Mouse (Mus musculus): Measurements from ENCODE around the gene Baiap2.

Baiap2 gene

DNA sequence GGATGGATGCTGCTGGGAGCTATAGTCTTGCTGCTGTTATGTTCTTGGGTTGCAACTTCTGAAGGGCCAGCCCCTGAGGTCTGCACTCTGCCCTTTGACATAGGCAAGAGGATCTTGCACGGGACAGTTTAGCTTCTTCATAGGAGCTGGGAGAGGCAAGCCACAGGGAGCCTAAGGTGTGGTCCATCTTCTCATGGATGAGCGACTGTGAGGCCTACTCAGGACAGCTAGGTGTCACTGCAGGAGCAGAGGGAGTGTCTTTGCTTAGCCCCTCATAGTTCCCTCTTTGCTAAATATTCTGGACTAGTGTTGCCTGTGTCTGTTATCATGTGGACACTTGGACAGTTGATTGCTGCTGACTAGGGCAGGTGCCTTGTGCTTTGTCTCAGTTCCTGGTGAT lies 5.3 kb downstream of the Baiap2 start:
- no peak for DNase-seq (ENCODE audit: low spot score)

DNA sequence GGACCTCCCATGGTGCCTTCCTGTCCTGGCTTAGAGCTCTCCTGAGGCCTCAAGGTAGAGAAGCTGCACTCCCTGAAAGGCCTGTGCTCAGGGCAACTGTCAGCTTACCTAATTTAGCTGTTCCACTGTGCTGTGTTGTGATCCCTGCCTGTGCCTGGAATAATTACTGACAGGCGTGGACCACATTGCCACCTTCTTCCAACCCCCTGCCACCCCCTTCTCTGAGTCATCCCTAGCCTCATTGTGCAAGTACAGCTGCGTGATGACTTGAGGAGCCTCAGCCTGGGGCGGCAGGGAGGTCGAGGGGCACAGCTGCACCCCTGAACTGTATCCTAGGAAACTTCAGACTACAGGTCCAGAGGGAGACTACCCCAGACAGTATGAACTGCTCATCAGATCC lies 5.7 kb downstream of the Baiap2 start:
- DNase-seq (ENCODE audit: low spot score), result no peak

DNA sequence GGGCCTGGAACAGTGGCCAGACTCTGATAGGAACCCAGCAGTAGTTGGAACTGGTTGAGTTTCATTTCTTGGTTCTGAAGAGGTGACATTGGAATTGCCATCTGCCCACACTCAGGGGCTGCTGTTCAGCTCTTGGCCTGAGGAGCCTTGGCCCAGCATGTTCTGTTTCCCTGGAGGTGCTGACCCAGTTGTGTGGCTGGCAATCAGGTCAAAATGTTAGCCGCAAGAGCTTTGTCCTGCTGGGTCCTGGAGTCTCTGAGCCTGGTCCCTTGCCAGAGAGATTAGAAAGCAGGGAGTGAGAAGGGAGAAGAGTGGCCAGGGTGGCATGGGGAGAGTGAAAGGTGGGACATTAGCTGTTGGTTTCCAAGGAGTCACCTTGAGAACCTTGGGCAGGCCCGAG lies 6.2 kb downstream of the Baiap2 start:
- no peak for DNase-seq (ENCODE audit: low spot score)

DNA sequence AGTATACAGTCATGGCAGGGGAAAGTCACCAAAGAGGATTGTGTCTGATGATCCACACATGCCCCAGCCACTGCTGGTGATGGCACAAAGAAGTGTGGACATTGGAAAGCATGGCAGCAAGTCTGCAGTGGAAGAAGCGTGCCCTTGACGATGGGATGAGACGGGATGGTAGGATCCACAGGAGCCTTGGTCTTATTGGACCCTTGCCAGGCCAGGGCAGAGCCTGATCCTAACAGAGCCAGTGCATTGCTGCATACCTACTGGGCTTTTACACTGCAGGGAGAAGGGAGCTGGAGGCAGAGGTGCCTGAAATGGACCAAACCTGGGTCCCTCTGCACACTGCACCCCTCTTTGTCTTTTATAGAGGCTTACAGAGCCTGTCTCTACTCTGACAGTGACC lies 8.0 kb downstream of the Baiap2 start:
- DNase-seq (ENCODE audit: low spot score), result no peak

DNA sequence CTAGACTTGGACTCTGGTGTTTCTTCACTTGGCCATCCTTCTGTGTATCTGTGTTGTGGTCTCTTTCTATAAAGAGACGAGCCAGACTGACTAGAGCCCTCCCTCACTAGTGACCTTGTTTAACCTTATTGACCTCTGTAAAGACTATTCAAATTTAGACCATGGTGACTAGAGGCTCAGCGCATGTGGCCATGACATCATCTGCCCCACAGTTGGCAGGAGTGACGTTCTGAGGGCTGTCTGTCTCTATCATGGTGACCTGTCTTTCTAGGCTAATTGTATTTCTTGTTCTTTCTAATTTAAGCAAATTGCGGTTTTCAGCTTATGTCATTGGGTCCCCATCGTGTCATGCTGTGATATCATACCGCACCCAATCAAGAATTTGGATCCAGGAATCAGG lies 8.8 kb downstream of the Baiap2 start:
- DNase-seq (ENCODE audit: low spot score), result no peak

DNA sequence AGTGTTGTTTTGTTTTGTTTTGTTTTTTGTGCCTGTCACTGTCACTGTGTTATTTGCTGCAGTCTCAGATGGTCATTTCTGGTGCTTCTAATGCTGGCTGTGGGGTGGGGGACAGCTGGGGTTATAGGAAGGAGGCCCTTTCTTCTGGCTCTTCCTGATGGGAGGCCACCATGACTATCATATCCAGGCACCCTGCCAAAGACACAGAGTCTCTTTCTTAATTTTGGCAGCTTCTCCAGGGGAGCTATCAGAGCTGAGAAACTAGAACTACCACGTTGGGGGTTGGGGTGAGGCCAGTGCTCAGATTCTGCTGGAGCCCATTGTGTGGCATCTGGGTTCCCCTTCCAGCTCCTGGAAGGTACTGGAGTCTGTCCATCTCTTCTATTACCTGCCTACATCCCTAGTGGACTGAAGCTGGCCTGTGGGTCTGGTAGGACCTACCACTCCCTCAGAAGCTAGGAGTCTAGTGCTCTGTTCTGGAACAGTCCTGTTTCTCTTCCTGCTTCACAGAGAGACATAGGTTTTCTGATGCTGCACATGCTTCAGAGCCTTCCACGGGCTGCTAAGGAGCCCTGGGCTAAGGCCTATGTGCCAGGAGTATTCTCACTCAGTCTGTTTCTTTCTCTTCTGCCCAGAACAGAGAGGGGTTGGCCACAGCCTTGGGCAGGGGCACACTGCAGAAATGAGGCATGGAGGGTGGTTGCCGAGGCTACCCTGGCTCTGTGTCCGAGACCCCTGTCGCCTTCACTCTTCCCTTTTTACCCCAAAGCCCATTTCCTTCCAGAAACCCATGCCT lies 10.1 kb downstream of the Baiap2 start:
- DNase-seq (ENCODE audit: low spot score), result peak; percentile 56

DNA sequence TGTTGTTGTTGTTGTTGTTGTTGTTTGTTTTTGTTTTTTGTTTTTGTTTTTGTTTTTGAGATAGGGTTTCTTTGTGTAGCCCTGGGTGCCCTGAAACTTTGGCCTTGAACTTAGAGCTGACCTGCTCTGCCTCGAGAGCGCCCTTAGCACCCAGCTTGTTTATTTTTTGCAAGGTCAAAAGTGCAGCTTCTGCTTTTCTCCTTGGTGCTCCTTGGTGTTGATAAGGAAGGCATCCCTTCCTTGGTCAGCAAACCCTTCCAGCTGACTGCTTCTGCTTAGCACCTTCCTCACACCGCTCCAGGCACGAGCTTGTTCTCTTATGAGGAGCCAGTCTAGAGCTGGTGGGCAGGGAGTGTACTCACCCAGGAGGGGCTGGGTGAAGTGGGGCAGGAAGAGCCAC lies 11.7 kb downstream of the Baiap2 start:
- DNase-seq (ENCODE audit: low spot score), result no peak

DNA sequence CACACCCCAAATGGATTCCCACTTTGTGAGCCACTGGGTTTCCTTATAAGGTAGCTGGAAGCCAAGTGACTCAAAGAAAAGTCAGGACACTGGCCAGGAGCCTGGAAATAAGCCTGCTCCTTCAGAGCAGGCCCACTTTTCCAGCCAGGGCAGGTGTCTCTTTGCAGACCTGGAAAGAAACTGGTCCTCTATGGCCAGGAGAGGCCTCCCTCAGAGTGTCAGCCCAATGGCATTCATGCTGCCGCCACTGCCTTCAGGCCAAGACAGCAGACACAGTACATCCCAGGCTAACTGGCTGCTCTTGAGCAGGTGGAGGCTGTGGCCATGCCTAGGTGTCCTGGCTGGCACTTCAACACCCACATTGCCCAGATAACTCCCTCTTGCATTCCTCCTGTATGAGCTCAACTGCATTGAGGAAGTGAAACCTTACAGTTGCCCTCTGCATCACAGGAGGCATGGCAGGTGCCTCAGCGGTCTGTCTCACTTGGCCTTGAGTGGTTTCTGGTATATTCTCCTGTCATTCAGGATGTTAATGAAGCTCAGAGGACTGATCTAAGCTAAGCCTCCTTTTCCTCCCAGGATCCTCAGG lies 12.3 kb downstream of the Baiap2 start:
- no peak for DNase-seq (ENCODE audit: low spot score)

DNA sequence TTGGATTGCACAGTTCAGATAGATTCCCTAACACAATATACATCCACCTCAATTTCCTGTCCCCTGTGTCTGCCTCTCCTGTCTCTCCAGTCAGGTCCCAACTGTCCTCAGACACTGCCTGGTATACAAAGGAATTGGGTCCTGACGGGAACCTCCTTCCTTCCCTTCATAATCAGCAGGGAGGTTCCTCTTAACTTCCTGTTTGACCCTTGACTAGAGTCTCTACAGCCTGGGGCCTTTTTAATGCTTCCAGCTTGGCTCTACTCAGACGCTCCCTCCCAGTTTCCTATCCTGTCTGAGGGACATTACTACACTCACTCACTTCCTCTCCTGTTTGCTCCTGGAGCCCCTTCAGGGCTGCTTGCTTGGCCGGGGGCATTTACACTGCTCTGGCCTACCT lies 12.9 kb downstream of the Baiap2 start:
- no peak for DNase-seq (ENCODE audit: low spot score)

DNA sequence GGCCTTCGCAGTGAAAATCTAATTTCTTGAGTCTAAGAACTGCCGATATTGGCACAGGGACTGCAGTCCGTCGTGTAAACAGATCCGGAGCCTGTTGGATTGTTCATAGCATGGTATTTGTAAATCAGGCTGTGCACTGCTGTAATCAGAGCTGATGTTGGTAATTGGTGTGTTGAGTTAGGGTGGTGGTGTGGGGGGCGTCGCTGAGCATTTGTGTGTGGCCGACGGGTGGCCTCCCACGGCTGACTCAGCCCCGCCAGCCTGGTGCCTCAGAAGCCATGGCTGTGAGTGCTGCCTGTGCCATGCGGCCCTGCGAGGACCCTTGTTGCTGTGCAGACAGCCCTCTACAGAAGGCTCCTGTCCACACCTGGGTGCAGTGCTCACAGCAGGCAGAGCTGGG lies 14.0 kb downstream of the Baiap2 start:
- no peak for DNase-seq (ENCODE audit: low spot score)

DNA sequence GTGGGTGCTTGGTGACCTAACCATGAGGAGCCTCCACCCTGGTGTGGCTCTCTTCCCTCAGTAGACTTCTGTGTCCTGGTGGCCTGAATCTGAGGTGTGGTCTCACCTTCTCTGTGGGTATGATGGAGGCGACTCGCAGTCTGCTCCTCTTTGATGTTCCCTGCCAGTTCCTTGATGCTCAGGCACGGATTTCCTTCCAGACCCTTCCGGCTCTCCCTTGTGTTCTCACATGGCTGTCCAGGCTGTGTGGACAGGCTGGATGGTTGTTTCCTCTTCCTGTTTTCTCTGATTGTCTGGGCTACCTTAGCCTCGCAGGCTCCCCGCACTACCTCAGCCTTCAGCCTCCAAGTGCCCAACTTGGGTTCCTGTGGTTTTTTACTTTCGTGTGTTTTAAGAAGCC lies 16.3 kb downstream of the Baiap2 start:
- no peak for DNase-seq (ENCODE audit: low spot score)

DNA sequence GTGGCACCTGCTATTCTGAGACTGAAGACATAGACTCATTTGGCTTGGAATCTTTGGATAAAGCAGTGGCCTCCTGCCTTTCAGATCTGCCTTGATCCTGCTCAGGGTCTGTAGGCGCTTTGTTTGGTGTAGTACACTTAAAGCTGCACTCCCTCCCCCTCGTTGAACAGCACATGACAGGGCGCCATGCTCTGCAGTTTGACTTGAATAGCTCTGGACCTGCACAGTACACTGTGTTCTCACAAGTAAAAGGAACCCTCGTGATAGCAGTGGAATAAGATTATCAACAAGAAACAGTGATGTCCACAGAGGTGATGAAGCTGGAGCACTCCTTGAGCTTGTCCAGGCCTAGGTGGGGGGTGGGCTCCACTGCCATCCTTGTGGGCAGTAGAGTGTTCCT lies 17.2 kb downstream of the Baiap2 start:
- no peak for DNase-seq (ENCODE audit: low spot score)

DNA sequence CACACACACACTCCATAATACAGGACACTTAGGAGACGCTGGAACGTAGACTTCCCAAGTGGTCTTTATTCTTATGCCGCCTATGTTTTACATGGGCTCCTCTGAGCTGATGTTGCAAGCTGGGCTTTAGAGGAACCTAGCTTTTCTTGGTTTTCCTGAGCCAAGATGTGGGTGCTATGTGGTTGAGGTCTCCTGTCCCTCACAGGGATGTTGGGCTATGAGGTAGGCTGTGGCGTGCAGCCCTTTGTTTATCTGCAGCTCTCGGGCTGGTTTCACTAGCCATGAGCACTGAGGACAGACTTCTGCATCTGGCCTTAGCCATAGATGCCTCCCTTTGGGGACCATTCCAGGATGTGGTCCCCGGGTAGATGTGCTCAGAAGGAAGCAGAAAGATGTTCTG lies 18.1 kb downstream of the Baiap2 start:
- no peak for DNase-seq (ENCODE audit: low spot score)

DNA sequence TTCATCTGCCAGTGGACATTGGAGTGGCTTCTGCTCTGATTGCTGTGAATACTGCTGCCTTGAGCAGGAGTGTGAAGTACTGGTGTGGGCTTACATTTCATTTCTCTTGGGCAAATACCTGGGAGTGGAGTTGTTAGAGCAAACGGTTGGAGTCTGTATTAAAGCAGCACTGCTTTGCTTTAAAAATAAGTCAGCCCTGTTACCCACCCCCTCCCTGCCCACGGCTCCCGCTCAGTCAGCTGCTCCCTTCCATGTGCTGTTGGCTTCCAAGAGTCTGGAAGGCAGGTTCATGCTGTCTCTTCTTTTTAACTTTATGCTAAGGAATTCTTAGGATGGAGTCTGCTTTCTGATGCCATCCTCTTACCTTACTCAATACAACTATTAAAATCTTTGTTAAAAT lies 18.9 kb downstream of the Baiap2 start:
- no peak for DNase-seq (ENCODE audit: low spot score)

DNA sequence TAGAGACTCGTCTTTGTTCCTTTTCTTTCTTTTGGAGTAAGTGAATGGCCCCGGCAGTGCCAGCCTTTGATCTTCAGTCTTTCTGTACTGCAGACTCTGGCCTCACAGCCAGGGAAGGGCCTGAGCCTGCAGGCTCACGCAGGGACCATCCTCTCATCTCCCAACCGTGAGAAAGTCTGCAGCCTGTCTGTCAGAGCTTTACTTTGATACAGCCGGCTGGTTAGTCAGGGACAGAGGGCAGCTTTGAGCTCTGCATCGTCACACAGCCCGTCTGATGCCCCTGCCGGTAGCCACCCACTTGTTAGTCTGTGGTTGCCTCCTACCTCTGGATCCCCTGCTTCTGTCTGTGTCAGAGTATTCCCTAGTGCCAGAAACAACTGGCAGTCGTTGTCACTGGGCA lies 22.5 kb downstream of the Baiap2 start:
- DNase-seq (ENCODE audit: low spot score), result no peak

DNA sequence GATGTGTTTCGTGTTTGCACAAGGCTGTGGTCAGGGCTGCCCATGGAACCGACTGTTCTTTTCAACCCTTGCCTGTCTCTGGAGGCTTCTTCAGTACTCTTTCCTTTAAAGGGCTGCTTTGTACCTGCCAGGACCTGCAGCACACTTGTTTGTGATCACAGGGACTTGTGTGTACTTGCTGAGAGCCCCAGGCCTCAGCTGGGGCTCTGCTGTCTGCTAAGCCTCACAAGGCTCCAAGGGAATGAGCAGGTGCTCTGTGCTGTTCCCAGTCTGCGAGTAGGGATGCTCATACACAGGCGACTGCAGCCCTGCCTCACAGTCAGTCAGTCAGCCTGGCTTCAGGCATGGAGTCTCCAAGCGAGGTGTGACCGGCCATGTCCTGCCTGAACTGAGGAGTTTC lies 23.7 kb downstream of the Baiap2 start:
- DNase-seq (ENCODE audit: low spot score), result no peak

DNA sequence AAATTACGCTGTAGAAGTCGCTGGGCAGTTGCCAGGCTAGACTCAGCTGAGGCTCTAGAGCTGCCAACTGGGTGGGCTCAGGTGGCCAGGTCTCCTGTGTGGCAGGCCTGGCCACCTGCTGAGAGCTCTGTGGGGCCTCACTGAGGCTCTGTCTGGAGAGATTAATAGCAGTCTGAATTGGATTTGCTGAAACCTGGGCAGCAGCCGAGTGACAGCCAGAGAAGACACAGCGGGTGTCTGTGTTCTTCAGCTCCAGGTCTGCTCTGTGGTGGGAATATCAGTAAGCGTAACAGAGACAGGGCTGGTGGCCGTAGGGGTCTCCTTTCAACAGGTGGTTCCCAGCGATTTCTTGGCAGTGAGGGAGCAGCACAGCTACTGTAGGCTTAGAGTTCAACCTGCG lies 24.8 kb downstream of the Baiap2 start:
- no peak for DNase-seq (ENCODE audit: low spot score)

DNA sequence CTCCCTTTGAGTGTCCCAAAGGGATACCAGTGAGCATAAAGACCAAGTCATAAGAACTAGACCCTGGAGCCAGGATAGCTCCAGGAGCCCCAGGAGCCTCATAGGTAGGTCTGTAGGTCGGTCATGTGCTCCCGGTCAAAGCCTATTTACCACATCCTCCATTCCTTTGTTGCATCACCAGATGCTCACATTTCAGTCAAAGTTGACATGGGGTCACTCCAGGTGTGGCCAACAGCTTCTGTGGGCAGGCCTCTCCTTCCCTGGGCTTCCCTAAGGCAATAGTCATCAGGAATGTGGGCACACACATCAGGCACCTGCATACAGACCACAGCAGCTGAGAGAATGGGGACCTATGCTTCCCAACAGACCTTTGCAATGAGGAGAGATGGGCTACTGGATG lies 25.3 kb downstream of the Baiap2 start:
- no peak for DNase-seq (ENCODE audit: low spot score)

DNA sequence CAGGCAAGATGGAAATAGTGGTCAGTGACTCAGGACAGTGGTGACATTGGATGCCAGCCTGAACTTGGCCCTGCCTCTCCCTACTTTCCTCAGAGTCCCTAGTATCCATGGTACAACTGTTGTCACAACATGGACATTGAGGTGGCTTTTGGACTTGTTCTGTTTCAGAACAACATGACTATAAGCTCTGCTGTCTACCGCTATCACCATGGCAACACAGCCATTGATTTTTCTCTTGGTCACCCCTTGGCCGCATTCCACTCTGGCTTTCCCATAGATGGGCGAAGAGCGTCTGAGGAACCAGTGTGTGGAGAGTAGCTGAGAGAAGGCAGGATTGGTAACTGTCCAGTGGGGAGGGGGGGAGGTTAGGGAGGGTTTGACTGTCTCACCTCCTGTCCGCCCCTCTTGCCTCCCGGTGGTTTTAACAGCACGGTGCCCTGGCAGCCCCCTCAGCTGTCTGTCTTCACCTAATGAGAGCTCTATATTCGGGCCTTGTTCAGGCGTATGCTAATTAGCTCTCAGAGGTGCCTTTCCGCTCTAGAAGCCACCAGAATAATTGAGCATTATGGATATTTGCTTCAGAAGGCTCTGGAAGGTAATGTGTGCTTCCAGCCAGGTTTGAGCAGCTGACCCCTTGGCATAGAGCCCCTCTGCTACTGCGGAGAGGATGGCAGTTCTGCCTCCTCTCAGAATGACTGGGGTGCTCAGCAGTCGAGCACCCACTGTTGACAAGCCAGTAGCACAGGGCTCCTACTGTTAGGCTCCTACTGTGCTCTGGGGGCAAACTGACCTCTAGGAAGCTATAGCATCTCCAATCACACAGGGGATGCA lies 27.7 kb downstream of the Baiap2 start:
- no peak for DNase-seq (ENCODE audit: low spot score)

DNA sequence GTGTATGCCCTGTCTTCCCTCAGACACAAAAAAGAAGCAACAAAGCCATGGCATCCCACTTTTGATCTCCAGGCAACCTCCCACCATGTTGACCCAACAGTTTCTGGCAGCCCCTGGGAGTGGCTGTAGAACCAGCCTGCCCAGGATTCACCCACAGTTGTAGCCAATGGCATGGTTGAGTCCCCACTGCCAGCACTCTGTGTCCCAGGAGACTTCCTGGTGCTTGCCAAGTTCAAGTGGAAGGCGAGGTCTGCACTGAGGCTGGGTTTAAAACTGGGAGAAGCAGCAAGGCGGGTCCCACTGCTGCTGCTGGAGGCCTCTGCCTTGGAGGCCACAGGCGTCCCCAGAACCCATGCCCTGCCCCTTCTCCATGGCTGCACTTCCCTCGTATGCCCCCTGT lies 31.2 kb downstream of the Baiap2 start:
- DNase-seq (ENCODE audit: low spot score), result no peak

DNA sequence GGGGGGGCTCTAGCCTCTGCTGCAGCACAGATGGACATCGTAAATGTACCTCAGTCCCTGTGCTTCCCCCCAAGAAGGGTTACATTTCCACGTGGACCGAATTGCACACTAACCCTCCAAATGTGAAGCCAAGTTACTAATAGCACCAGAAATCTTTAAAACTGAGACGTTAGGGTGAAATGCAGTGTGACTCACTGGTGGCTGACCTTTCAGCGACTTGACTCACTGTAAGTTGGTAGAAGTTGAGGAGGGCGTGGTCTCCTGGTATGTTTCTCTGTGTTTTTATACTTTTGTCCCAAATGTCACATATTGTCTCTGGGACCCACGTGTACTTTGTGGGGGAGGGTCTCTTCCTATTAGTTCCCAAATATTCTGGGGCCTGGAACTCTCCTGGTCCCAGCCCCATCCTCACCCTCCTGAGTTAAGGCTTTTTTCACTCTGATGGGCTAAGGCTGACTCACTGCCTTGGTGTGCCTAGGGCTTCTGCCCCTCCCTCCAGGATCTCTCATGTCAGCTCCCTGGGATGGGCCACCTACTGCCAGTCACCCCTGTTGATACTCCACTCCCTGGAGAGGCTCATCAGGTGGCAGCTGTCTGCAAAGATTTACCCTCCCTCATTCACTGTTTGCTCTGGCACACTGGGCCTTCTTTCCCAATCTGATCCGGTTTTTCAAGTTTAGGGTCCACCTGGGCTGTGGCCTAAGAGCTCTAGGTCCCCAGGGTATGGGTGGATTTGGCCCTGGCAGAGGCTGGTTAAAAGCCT lies 33.4 kb downstream of the Baiap2 start:
- DNase-seq (ENCODE audit: low spot score), result no peak

DNA sequence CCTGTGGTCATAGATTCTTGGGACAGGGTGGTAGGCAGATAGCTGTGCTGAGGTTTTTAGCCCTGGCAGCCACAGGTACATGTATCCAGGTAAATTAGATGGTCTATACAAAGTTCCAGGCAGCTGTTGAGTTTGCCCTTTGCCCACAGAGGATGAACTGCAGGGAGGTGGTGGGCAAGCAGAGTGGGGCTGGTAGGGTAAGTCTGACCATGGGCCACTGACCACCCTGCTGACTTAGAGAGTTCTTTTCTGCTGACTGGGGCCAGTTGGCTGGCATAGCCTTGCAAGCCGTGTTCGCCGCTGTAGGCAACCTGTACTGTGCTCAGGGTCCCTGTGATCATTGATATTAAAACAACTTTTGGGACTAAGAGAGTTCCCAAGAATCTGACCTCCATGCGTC lies 36.1 kb downstream of the Baiap2 start:
- no peak for DNase-seq (ENCODE audit: low spot score)

Data from ovary, postnatal 14 days (tissue).